Mouse (Mus musculus) cerebellum, adult 2 months (tissue): ENCODE measurements around the gene Zfp282.

Experiments
- CTCF ChIP-seq: fragments of 200-500 bp; IDR thresholded peaks from 2 replicates; pipeline ENCODE4 v1.5.1; 2011; ENCODE audit warnings: low read depth, mild to moderate bottlenecking, control low read depth, low read length, moderate library complexity, borderline replicate concordance; ENCODE audit not compliant: insufficient read depth
- POLR2A ChIP-seq: fragments of 200-500 bp; IDR thresholded peaks from 2 replicates; pipeline ENCODE4 v1.6.1; 2011; ENCODE audit warnings: low read length, control low read depth, borderline replicate concordance; ENCODE audit not compliant: insufficient read depth

DNA sequence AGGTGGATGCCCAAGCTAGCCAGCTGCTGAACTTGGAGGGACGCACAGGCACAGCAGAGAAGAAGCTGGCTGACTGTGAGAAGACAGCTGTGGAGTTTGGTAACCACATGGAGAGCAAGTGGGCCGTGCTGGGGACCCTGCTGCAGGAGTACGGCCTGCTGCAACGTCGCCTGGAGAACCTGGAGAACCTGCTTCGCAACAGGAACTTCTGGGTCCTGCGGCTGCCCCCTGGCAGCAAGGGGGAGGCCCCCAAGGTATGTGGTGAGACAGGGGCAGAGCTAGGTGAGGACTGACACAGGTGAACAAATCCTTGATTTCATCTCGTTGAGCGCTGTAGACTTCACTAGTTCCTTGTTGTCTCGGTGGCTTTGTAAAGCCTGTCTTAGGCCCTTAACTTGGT, 3.2 kb downstream of the Zfp282 start:
- TF ChIP-seq POLR2A (no peak), CTCF (no peak)
